Mouse (Mus musculus): ENCODE measurements at regions not wholly inside any gene's neighbourhood (a gene's known extent, or its start where the extent isn't known, plus 50 kb on each side); places are given as distances from the start of the nearest gene placed in this dataset.
"Not testable (repeated sequence)": the region's sequence is repeated elsewhere in the genome, so short reads cannot be mapped to it uniquely, and the experiment has no call there.

DNA sequence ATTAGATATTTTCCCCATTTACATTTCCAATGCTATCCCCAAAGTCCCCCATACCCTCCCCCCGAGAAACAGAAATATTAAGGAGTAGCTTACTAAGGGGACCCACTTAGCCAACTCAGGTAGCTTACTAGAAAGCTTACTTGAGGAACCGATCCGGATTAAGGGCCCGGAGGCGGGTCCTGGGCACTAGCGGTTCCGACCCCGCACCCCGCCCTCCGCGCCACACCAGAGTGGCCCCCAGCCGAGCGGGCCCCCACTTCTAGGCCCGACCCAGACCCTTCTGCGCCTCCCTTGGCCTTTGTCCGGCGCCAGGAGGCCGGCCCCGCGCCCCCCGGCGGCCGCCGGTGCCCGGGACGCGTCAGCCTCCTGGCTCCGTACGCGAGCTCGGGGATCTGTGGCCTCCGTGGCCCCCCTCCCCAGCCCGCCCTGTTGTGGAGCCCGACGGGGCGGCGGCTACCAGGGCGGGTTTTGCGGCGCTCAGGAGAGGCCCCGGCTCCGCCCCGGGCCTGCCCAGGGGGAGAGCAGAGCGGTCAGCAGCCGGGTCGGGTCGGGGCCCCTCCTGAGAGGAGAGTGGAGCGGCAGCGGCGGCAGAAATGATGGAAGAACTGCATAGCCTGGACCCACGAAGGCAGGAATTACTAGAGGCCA is 106.5 kb downstream of the Zfp600 start:
- not testable (repeated sequence) for H3K9me3 ChIP-seq (replicated peaks; ENCODE audit: control insufficient read depth, low read length); H3K27me3 ChIP-seq (replicated peaks; ENCODE audit: control insufficient read depth, insufficient read depth, low read length); H3K27ac ChIP-seq (ENCODE audit: low read depth, low read length); H3K4me1 ChIP-seq (ENCODE audit: control insufficient read depth, insufficient read depth, low read length); H3K36me3 ChIP-seq (ENCODE audit: control insufficient read depth, insufficient read depth, low read length)
- Histone ChIP-seq H3K4me2 (ENCODE audit: low read length) (peak overlapping the region; percentile 43), H3K4me3 (ENCODE audit: low read depth, low read length) (peak overlapping the region; percentile 22), H3K9ac (ENCODE audit: low read length) (peak overlapping the region; percentile 41; the same call in 1 of the 2 replicates)
- DNase-seq (ENCODE audit: low spot score) (peak; percentile 0), ATAC-seq (peak; percentile 83)
- 12% methylated on average over 37 of the region's 51 CpGs for WGBS

DNA sequence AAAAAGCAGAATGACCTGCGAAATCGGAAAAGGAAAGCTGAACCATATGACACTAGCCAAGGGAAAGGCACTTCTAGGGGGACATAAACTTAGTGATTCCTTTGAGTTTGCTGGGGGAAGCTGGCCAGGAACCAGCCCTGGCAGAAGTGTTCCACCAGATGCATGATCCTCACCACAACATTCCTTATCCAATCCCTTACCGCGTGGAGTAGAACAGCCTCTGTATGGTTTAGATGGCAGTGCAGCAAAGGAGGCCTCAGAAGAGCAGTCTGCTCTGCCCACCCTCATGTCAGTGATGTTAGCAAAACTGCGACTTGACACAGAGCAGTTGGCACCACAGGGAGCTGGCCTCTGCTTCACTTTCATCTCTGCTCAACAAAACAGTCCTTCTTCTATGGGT is 107.2 kb downstream of the Zfp600 start:
- H3K4me2 ChIP-seq (ENCODE audit: low read length); H3K4me1 ChIP-seq (ENCODE audit: control insufficient read depth, insufficient read depth, low read length); H3K9me3 ChIP-seq (replicated peaks; ENCODE audit: control insufficient read depth, low read length); H3K9ac ChIP-seq (ENCODE audit: low read length); H3K4me3 ChIP-seq (ENCODE audit: low read depth, low read length); DNase-seq (ENCODE audit: low spot score); H3K27ac ChIP-seq (ENCODE audit: low read depth, low read length); H3K27me3 ChIP-seq (replicated peaks; ENCODE audit: control insufficient read depth, insufficient read depth, low read length); ATAC-seq; H3K36me3 ChIP-seq (ENCODE audit: control insufficient read depth, insufficient read depth, low read length): not testable (repeated sequence)
- 50% methylated on average over 2 of the region's 5 CpGs for WGBS

DNA sequence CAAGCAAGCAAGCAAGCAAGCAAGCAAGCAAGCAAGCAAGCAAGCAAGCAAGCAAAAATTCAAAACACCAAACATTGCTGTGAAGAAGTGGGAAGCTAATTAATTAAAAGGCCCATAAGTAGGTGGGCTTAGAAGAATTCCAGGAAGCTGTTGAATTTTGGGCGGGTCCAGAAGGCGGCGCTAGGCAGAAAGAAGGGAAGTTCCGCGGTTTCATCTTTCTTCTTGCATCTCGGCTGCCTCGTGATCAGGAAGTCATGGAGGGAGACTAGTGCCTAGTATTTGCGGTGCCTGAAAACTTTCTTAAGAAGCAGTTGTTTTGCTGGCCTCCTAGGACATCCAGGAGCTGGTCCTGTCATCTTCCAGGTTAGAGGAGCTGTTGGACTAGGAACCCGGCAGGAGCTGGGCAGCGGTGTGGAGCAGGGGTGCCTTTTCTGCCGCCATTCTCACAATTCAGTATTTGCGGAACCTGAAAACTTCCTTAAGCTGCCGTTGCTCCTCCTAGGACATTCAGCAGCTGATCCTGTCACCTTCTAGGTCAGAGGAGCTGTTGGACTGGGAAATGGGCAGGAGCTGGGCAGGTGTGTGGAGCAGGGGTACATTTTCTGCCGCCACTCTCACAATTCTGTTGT is 113.6 kb downstream of the Zfp600 start:
- WGBS: no CpG with 5 or more reads among the region's 14 CpGs
- not testable (repeated sequence) for DNase-seq (ENCODE audit: low spot score); H3K9me3 ChIP-seq (replicated peaks; ENCODE audit: control insufficient read depth, low read length); ATAC-seq; H3K4me3 ChIP-seq (ENCODE audit: low read depth, low read length); H3K4me1 ChIP-seq (ENCODE audit: control insufficient read depth, insufficient read depth, low read length); H3K9ac ChIP-seq (ENCODE audit: low read length); H3K4me2 ChIP-seq (ENCODE audit: low read length); H3K27me3 ChIP-seq (replicated peaks; ENCODE audit: control insufficient read depth, insufficient read depth, low read length); H3K27ac ChIP-seq (ENCODE audit: low read depth, low read length); H3K36me3 ChIP-seq (ENCODE audit: control insufficient read depth, insufficient read depth, low read length)

Measured in forebrain, embryonic 14.5 days (tissue).